Mouse (Mus musculus) heart, postnatal 0 days (tissue): ENCODE results near the gene Gnaq. TPM values are rescaled to one million over a fixed set of nuclear protein-coding genes. Genes with fewer than 3 reads are reported as not detected.

Source experiments
- ATAC-seq: fragments of 200-750 bp; cut with Nextera tagmentation; 2 replicates; pipeline ENCODE4 v1.8.0; 2017; ENCODE audit warnings: low read depth, moderate number of reproducible peaks, moderate library complexity; ENCODE audit not compliant: insufficient read depth
- DNase-seq: peaks from one replicate; pipeline ENCODE4 v3.0.0-alpha.2; 2016; ENCODE audit warnings: low spot score
- H3K27ac ChIP-seq: fragments of 300-500 bp; sonication (generic); 2 replicates; pipeline ENCODE4 v1.5.1; 2014; ENCODE audit warnings: low read depth, mild to moderate bottlenecking
- H3K27me3 ChIP-seq: fragments of 300-500 bp; sonication (generic); 2 replicates; pipeline ENCODE4 v1.6.1; 2014; ENCODE audit warnings: low read length, mixed read lengths; ENCODE audit not compliant: control insufficient read depth, insufficient read depth
- H3K36me3 ChIP-seq: fragments of 300-500 bp; sonication (generic); replicated peaks from 2 replicates; pipeline ENCODE4 v1.6.1; 2014; ENCODE audit warnings: low read length, mixed read lengths; ENCODE audit not compliant: control insufficient read depth, insufficient read depth
- H3K4me1 ChIP-seq: fragments of 300-500 bp; sonication (generic); 2 replicates; pipeline ENCODE4 v1.6.1; 2014; ENCODE audit warnings: antibody characterized with exemption; ENCODE audit not compliant: control insufficient read depth, insufficient read depth
- H3K4me2 ChIP-seq: fragments of 300-500 bp; sonication (generic); 2 replicates; pipeline ENCODE4 v1.6.1; 2014; ENCODE audit warnings: low read depth, mild to moderate bottlenecking, low read length, moderate library complexity
- H3K4me3 ChIP-seq: fragments of 300-500 bp; sonication (generic); 2 replicates; pipeline ENCODE4 v1.5.1; 2014; ENCODE audit warnings: low read depth, low read length
- H3K9ac ChIP-seq: fragments of 300-500 bp; sonication (generic); replicated peaks from 2 replicates; pipeline ENCODE4 v1.6.1; 2014; ENCODE audit warnings: low read depth, low read length, mixed read lengths
- H3K9me3 ChIP-seq: fragments of 300-500 bp; sonication (generic); replicated peaks from 2 replicates; pipeline ENCODE4 v1.6.1; 2016; ENCODE audit warnings: low read length; ENCODE audit not compliant: control insufficient read depth
- CTCF ChIP-seq: IDR thresholded peaks from 2 replicates; pipeline ENCODE4 v1.5.1; 2016; ENCODE audit warnings: antibody characterized with exemption, control low read depth, low read depth
- EP300 ChIP-seq: IDR thresholded peaks from 2 replicates; pipeline ENCODE4 v1.6.1; 2016; ENCODE audit warnings: antibody characterized with exemption, low read depth
- WGBS: fragments of 180-500 bp; shearing (Covaris S2); extraction: QIAGEN DNeasy Blood & Tissue Kit; methylation state at CpG from one replicate; pipeline ENCODE4 v1.1.7; 2014; 5-methylcytosine and 5-hydroxymethylcytosine counted together
- polyA plus RNA-seq: library from polyadenylated mRNA; unstranded; fragments of >200 nt; fragmentation: Nextera tagmentation; extraction: Ambion mirVana; gene quantifications from 2 replicates; pipeline ENCODE4 v1.2.1, GENCODE M21; 2015
- total RNA-seq: library from RNA; depleted of rRNA; stranded (reverse); fragments of >200 nt; gene quantifications from 2 replicates; pipeline ENCODE4 v1.2.3, GENCODE M21; 2014; ENCODE audit warnings: low replicate concordance

The Gnaq gene
- total and polyA plus RNA-seq, 2 experiments from 2014 or later: 12.7 to 24.6 TPM

GRCm38 (mm10) chr19:16287307-16287706, 154.7 kb downstream of the Gnaq start:
- 54% methylated on average over 4 of the region's 4 CpGs for WGBS
- no peak for DNase-seq
- peaks cover 32% of the 10 kb centered on the region for H3K4me1 ChIP-seq

DNA sequence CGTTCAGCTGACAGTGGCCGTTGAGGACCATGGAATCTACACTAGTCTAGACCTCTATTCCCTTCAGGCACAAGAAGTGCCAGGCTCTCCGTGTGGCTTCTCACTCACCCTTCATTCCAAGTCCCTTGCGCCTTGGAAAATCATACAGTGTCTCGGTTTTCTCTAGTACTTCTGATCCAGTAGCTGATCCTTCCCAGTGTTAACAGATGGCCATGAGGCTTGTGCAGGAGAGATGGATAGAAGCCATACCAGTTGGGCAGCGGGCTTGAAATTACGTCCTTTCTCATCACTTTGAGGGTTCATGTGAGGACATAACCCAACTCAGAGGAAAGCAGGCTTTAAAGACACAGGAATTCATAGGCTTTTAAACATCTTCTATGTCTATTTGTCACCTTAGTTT, 155.3 kb downstream of the Gnaq start:
- no peaks in the 10 kb centered on the region for H3K36me3 ChIP-seq
- H3K4me3 ChIP-seq: no peak overlapping the region
- ATAC-seq: no peak
- H3K27ac ChIP-seq: no peak overlapping the region
- no peak for TF ChIP-seq CTCF
- TF ChIP-seq EP300: no peak
- H3K9ac ChIP-seq: no peak overlapping the region
- no peak for DNase-seq
- H3K27me3 ChIP-seq: no peaks in the 10 kb centered on the region
- H3K4me1 ChIP-seq: peaks cover 32% of the 10 kb centered on the region
- 90% methylated on average over 7 of the region's 7 CpGs for WGBS
- H3K4me2 ChIP-seq: no peak overlapping the region
- no peaks in the 10 kb centered on the region for H3K9me3 ChIP-seq

More at GRCm38 (mm10) chr19:16287307-16287706, 154.7 kb downstream of the Gnaq start:
- H3K36me3 ChIP-seq: no peaks in the 10 kb centered on the region
- H3K9me3 ChIP-seq: no peaks in the 10 kb centered on the region
- no peak overlapping the region for H3K9ac ChIP-seq
- TF ChIP-seq CTCF (no peak), EP300 (no peak)
- no peaks in the 10 kb centered on the region for H3K27me3 ChIP-seq
- no peak overlapping the region for H3K4me3 ChIP-seq
- no peak overlapping the region for H3K4me2 ChIP-seq
- 0 out of 2 replicates have a peak overlapping the region, but pooled peaks have one; percentile 30 for H3K27ac ChIP-seq
- ATAC-seq: no peak

GRCm38 (mm10) chr19:16291088-16291487, 158.5 kb downstream of the Gnaq start:
- H3K9me3 ChIP-seq: no peaks in the 10 kb centered on the region
- H3K4me3 ChIP-seq: no peak overlapping the region
- DNase-seq (no peak), ATAC-seq (no peak)
- TF ChIP-seq EP300 (no peak), CTCF (no peak)
- H3K4me2 ChIP-seq: no peak overlapping the region
- no peaks in the 10 kb centered on the region for H3K36me3 ChIP-seq
- 93% methylated on average over 3 of the region's 3 CpGs for WGBS
- H3K27me3 ChIP-seq: no peaks in the 10 kb centered on the region
- peaks cover 14% of the 10 kb centered on the region for H3K4me1 ChIP-seq
- no peak overlapping the region for H3K9ac ChIP-seq
- no peak overlapping the region for H3K27ac ChIP-seq

DNA sequence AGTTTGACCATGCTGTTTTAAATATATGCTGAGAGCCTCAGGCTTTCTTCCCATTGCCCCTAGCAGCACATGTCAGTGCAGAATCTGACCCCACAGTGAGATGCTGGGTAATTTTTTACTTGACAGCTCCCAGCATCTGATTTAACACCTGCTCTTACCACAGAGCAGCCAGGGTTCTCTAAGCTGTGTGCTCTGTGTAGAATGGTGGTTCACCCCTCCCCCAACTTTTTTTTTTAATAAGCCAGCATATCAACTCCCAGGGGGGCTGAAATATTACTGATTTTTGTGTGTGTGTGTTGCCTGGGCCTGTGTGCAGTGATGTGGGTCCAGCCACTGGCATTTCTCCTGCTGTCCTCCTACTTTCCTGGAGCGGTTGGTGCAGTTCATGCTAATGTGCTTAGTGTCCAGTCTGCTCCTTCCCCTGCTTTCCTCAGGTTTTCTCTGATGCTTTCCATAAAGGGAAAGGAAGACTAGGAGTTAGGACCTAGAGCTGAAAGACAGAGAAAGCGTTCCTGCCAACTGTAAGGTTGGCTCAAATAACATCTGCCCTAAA, 159.5 kb downstream of the Gnaq start:
- TF ChIP-seq CTCF: no peak
- no peak for TF ChIP-seq EP300
- no peak overlapping the region for H3K4me2 ChIP-seq
- H3K27me3 ChIP-seq: no peaks in the 10 kb centered on the region
- no peak overlapping the region for H3K27ac ChIP-seq
- ATAC-seq: no peak
- H3K36me3 ChIP-seq: no peaks in the 10 kb centered on the region
- WGBS: 71% methylated on average over 2 of the region's 2 CpGs
- H3K4me3 ChIP-seq: no peak overlapping the region
- H3K4me1 ChIP-seq: peaks cover 4% of the 10 kb centered on the region; the same call in 1 of the 2 replicates
- H3K9ac ChIP-seq: no peak overlapping the region
- no peaks in the 10 kb centered on the region for H3K9me3 ChIP-seq
- no peak for DNase-seq

DNA sequence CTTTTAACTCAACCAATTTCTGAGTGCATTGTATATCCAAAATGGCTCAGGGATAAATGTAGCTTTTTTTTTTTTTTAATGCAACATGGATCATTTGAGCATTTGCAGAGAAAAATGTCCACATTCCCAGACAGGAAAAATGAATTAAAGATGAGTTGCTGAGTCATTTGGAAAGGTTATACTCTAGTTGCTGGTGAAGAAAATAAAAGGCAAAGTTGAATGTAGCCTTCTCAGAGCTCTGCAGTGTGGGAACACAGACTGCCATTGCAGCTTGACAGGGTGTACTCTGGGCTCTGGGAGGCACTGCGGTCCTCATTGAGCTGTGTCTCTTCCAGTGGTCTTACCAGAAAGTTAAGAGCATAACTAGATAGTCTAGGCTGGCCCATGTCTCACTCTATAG, 160.3 kb downstream of the Gnaq start:
- Histone ChIP-seq H3K9me3 (no peaks in the 10 kb centered on the region), H3K27ac (no peak overlapping the region), H3K9ac (no peak overlapping the region), H3K27me3 (no peaks in the 10 kb centered on the region), H3K4me3 (no peak overlapping the region), H3K4me2 (no peak overlapping the region), H3K36me3 (no peaks in the 10 kb centered on the region), H3K4me1 (no peaks in the 10 kb centered on the region)
- WGBS: 81% methylated on average over 1 of the region's 1 CpGs
- DNase-seq (no peak), ATAC-seq (no peak)
- TF ChIP-seq CTCF (no peak), EP300 (no peak)

DNA sequence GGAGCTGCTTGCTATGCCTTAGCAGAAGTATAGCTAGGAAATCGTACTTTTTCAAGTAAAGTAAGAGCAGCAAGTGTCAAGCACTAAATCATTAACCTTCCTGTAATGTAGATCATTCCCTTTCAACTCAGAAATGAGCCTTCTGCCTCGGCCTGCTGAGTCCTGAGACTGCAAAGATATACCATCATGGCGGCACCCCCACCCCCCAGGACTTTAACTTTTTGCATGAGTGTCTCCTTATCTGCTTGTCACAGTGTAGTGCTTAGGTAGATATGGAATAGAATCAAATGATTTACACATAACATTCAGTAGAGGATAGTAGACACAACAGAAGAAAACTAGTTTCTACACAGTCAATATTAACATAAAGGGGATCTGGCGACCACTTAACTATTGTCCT, 167.8 kb downstream of the Gnaq start:
- Histone ChIP-seq H3K36me3 (no peaks in the 10 kb centered on the region), H3K4me3 (no peak overlapping the region), H3K4me2 (no peak overlapping the region), H3K9ac (no peak overlapping the region), H3K27me3 (no peaks in the 10 kb centered on the region), H3K4me1 (0 out of 2 replicates have a peak, but pooled peaks cover 6% of the 10 kb centered on the region), H3K27ac (no peak overlapping the region), H3K9me3 (no peaks in the 10 kb centered on the region)
- DNase-seq (no peak), ATAC-seq (no peak)
- TF ChIP-seq EP300 (no peak), CTCF (no peak)
- WGBS: 81% methylated on average over 4 of the region's 4 CpGs
